Mouse (Mus musculus): ENCODE results near the gene Pitpnm3.
A peak's percentile ranks its signal among the peaks of the same experiment; 100 is the strongest.
"Not testable (repeated sequence)": the region's sequence is repeated elsewhere in the genome, so short reads cannot be mapped to it uniquely, and the experiment has no call there.

The Pitpnm3 gene

DNA sequence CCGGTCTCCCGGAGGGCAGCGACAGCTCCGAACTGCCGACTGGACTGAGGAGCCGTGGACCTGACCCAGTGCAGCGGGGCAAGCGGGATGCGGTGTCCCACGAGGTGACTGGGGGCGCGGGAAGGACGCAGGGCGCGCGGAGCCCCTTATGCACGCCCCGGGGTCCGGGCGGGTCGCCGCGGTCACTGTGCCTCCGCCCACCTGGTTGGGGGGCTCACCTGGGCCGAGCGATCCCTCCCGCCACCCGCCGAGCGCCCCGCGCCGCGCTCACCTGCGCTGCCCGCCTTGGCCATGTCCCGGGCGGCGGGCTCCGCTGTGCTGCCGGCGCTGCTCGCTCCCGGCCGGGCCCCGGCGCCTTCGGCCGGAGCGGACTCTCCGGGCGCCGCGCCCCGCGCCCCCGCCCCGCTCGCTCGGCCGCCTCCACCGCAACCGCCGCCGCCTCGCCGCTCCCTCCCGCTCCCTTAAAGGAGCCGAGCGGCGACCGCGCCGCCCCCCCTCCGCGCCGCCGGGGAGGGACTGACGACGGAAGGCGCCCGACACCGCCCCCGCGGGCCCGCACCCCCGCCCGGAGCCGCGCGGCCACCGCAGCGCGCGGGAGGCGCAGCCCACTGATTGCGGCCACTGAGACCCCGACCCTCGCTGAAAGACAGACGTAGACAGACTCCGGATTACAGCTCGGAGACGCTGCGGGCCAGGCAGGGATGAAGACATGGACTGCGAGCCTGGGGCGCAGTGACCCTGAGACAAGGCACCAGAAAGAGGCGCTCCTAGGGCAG is at the start of gene Pitpnm3:
Gene Pitpnm3, minus strand, starts transcription at position 396 of the 776 bp plus-strand sequence.
- no peaks in the 10 kb centered on the region for H3K36me3 ChIP-seq (ENCODE audit: control insufficient read depth, insufficient read depth, low read length, poor library complexity, severe bottlenecking)
- no peak for DNase-seq (ENCODE audit: low read depth, low spot score)
- H3K27me3 ChIP-seq (ENCODE audit: control insufficient read depth, insufficient read depth, low read length, poor library complexity, severe bottlenecking), result peaks cover 3% of the 10 kb centered on the region; the same call in 1 of the 2 replicates

DNA sequence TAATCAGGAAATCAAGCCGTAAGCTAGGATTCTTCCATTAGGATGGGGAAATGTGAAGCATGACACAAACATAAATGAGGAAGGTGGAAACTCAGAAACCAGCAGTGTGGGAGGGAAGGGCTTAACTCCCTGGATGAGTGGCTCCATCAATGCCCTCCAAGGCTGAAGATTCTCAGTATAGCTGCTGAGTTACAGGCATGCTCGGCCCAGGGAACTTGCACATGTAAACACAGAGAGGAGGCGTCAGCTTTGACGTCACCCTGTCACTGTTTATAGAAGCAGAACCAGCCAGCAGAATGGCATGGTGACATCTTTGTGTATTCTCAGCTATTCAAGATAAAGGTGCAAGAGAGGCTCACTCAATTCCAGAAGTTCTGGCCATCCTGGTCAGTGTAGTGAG is 48.7 kb upstream of the Pitpnm3 start:
- Histone ChIP-seq H3K36me3 (ENCODE audit: control insufficient read depth, insufficient read depth, low read length, poor library complexity, severe bottlenecking) (peaks cover 3% of the 10 kb centered on the region), H3K27me3 (ENCODE audit: control insufficient read depth, insufficient read depth, low read length, poor library complexity, severe bottlenecking) (no peaks in the 10 kb centered on the region)
- DNase-seq (ENCODE audit: low read depth, low spot score), result no peak

DNA sequence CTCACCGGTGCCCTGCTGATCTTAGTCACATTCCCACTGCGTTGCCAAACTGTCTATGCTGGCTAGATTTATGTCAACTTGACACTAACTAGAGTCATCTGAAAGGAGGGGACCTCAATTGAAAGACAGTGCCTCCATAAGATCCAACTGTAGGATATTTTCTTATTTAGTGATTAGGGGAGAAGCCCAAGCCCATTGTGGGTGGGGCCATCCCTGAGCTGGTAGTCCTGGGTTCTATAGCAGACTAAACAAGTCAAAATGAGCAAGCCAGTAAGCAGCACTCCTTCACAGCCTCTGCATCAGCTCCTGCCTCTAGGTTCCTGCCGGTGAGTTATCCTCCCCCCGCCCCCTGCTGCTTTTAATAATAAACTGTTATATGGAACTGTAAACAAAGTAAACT is 45.6 kb upstream of the Pitpnm3 start:
- Histone ChIP-seq H3K36me3 (ENCODE audit: control insufficient read depth, insufficient read depth, low read length, poor library complexity, severe bottlenecking) (peaks cover 7% of the 10 kb centered on the region), H3K27me3 (ENCODE audit: control insufficient read depth, insufficient read depth, low read length, poor library complexity, severe bottlenecking) (no peaks in the 10 kb centered on the region)
- no peak for DNase-seq (ENCODE audit: low read depth, low spot score)

DNA sequence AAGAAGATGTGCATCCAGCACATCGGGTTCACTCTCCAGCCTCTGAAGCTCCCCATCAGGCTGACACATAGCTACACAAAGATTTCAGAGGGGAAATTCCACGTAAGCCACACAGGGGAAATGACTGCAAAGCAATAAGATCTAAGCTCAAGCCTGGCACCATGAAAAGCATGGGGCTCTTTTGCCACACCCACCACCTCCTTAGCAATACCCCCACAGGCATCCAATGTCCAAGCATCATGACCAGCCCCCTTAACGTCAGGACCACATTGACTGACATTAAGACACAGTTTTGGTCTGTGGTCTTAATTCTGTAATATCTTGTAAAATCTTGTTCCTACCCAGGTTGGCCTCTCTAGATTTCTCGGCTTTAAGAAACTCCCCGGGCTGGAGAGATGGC is 45.0 kb upstream of the Pitpnm3 start:
- no peak for DNase-seq (ENCODE audit: low read depth, low spot score)
- Histone ChIP-seq H3K36me3 (ENCODE audit: control insufficient read depth, insufficient read depth, low read length, poor library complexity, severe bottlenecking) (peaks cover 10% of the 10 kb centered on the region), H3K27me3 (ENCODE audit: control insufficient read depth, insufficient read depth, low read length, poor library complexity, severe bottlenecking) (no peaks in the 10 kb centered on the region)

DNA sequence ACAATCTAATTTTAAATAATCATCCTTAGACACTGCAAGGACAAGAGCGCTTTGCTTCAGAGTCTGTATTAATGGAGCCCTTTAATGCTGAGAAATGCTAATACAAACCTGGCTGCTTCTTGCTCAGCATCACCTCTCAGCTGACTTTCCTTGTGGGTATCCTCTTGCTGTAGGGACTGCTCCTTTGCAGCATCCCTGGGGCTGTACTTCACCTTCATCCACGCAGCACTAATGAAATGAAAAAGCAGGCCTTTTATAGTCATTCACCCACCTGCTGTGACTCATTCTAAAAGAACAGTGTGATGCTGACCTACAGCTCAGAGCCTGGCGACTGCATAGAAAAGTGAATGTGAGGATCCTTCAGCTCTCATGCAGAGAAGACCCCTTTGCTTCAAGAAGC is 41.0 kb upstream of the Pitpnm3 start:
- DNase-seq (ENCODE audit: low read depth, low spot score), result no peak
- Histone ChIP-seq H3K36me3 (ENCODE audit: control insufficient read depth, insufficient read depth, low read length, poor library complexity, severe bottlenecking) (peaks cover 12% of the 10 kb centered on the region), H3K27me3 (ENCODE audit: control insufficient read depth, insufficient read depth, low read length, poor library complexity, severe bottlenecking) (no peaks in the 10 kb centered on the region)

DNA sequence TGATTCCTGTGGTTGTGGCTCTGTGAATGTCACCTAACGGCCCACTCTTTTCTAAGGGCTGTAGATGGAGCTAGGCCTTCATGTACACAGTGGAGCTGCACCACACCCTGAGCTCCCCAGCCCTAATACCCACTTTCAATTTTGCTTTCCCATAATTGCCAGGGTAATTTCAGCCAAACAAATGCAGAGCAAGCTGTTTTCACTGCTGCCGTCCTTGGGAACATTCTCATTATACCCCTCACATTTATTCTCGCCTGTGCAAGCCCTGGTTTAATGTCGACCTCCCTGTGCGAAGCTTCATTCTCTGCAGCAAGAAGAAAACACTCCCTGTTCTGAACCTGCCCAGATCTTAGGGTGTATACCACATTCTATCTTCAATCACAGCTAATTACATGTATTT is 40.4 kb upstream of the Pitpnm3 start:
- no peak for DNase-seq (ENCODE audit: low read depth, low spot score)
- no peaks in the 10 kb centered on the region for H3K27me3 ChIP-seq (ENCODE audit: control insufficient read depth, insufficient read depth, low read length, poor library complexity, severe bottlenecking)
- peaks cover 10% of the 10 kb centered on the region for H3K36me3 ChIP-seq (ENCODE audit: control insufficient read depth, insufficient read depth, low read length, poor library complexity, severe bottlenecking)

DNA sequence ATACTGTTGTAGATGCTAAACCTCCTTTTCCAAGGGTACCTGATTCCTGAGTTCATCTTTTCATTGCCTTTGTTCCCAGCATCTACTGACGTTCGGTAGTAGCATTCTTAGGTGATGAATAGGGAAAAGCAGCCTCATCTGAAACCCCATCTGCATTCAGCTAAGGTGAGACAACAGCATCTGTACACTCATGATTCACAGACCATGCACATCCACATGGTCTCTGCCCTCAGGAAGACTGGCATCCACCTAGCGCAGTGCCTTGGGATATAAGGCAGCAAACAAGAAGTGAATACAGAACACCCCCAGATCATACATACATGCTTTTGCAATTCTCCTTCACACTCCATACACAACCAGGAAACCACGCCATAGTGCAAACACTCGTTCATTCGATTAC is 39.1 kb upstream of the Pitpnm3 start:
- Histone ChIP-seq H3K27me3 (ENCODE audit: control insufficient read depth, insufficient read depth, low read length, poor library complexity, severe bottlenecking) (no peaks in the 10 kb centered on the region), H3K36me3 (ENCODE audit: control insufficient read depth, insufficient read depth, low read length, poor library complexity, severe bottlenecking) (peaks cover 9% of the 10 kb centered on the region)
- DNase-seq (ENCODE audit: low read depth, low spot score), result no peak

DNA sequence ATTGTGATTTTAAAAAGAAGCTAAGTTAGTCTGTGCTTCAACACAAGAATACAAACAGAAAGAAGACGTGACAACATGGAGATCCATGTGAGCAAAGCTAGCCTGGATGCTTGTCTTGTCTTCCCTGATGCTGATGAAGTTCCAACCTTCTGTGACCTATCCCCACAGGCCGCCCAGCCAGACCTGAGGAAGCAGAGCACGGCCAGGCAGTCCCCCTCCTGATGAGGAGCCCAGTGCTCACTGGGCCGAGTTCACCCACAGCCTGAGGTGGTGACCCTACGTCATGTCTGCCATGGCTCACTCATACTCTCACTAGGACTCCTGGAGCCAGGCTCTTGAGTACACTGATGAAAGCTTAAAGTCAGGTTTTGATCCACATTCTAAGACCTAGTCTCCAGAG is 37.9 kb upstream of the Pitpnm3 start:
- peaks cover 9% of the 10 kb centered on the region for H3K36me3 ChIP-seq (ENCODE audit: control insufficient read depth, insufficient read depth, low read length, poor library complexity, severe bottlenecking)
- no peak for DNase-seq (ENCODE audit: low read depth, low spot score)
- H3K27me3 ChIP-seq (ENCODE audit: control insufficient read depth, insufficient read depth, low read length, poor library complexity, severe bottlenecking), result no peaks in the 10 kb centered on the region

DNA sequence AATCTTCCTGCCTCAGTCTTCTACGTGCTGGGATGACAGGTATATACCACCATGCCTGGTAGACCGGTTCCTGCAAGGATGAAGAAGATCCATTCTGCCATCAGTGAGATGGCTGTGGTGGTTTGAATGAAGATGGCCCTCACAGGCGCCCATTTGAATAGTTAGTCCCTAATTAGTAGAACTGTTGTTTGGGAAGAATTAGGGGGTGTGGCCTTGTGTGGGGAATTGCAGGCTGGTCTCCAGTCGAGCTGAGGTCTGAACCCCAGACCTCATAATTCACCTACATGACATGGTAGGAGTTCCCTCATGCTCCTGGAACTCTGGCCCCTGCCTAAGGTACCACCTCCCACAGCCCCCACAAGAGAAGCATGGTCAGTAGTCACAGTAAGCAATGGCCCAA is 36.3 kb upstream of the Pitpnm3 start:
- not testable (repeated sequence) for H3K27me3 ChIP-seq (ENCODE audit: control insufficient read depth, insufficient read depth, low read length, poor library complexity, severe bottlenecking); DNase-seq (ENCODE audit: low read depth, low spot score); H3K36me3 ChIP-seq (ENCODE audit: control insufficient read depth, insufficient read depth, low read length, poor library complexity, severe bottlenecking)

DNA sequence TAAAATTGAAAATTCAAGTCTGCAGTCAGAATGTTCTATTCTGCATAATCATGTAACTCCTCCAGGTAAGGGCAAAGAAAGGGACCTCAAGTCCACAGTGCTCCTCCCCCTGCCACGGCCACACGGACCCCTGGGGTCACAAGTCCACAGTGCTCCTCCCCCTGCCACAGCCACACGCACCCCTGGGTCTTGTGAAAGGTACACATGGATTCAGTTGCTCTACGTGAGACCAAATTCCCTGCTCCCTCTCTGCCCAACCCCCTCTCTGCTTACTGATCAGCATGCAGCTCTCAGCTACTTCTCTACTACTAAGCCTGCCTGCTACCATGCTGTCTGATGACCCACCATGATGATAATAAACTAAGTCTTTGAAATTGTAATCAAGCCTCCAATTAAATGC is 34.3 kb upstream of the Pitpnm3 start:
- peaks cover 6% of the 10 kb centered on the region; the same call in 1 of the 2 replicates for H3K36me3 ChIP-seq (ENCODE audit: control insufficient read depth, insufficient read depth, low read length, poor library complexity, severe bottlenecking)
- no peak for DNase-seq (ENCODE audit: low read depth, low spot score)
- no peaks in the 10 kb centered on the region for H3K27me3 ChIP-seq (ENCODE audit: control insufficient read depth, insufficient read depth, low read length, poor library complexity, severe bottlenecking)

DNA sequence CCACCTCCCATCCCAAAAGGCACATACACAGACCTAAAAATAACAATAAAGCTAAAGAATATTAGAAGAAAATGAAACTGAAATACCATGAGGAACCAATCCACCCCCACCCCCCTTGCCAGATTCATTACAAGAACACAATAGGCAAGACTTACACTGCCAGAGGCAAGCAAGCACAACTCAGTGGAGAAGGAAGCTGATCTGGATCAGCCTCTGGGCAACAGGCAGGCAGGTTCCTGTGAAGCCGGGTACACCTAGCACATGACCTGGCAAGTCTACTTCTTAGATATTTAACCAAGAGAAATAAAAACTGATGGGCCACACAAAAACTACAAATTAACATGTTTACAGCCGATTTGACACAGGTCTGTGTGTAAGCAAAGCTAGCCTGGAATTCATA is 27.6 kb upstream of the Pitpnm3 start:
- DNase-seq (ENCODE audit: low read depth, low spot score), result no peak
- Histone ChIP-seq H3K36me3 (ENCODE audit: control insufficient read depth, insufficient read depth, low read length, poor library complexity, severe bottlenecking) (peaks cover 8% of the 10 kb centered on the region), H3K27me3 (ENCODE audit: control insufficient read depth, insufficient read depth, low read length, poor library complexity, severe bottlenecking) (no peaks in the 10 kb centered on the region)

DNA sequence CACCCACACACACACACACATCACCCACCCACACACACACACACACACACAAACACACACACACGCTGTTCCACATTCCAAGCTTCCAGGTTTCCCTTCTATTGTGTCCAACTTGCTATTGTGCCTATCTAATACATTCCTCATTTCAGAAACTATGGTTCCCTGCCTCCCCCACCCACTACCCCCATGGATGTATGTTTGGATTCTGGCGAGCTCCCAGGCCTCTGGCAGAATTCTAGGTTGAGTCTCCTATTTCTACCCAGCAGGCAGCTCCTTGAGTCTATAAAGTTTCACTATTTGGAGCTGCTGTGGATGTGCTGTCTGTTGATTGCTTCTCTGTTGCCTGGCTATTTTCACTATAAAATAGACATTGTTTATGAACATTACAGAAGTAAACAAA is 21.0 kb upstream of the Pitpnm3 start:
- Histone ChIP-seq H3K36me3 (ENCODE audit: control insufficient read depth, insufficient read depth, low read length, poor library complexity, severe bottlenecking) (peaks cover 2% of the 10 kb centered on the region; the same call in 1 of the 2 replicates), H3K27me3 (ENCODE audit: control insufficient read depth, insufficient read depth, low read length, poor library complexity, severe bottlenecking) (no peaks in the 10 kb centered on the region)
- no peak for DNase-seq (ENCODE audit: low read depth, low spot score)

DNA sequence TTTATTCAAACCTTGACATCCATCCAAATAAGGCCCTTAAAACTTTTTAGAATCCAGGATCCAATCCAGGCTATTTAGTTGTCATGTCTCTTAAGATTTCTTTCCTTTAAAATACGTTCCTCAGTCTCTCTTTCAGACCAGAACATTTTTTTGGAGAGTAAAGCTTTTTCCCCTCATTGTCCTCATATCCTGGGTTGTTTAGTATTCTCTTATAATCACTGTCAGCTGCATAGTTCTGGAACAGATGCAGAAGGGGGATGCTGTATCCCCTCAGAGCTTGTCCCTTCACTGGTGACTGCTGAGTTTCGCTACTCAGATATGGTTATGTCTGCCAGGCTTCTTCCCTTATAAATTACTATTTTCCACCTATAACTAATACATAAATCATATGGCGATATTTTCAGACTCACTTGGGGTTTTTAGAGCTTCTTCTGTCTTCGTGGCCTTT is 20.4 kb upstream of the Pitpnm3 start:
- Histone ChIP-seq H3K27me3 (ENCODE audit: control insufficient read depth, insufficient read depth, low read length, poor library complexity, severe bottlenecking) (no peaks in the 10 kb centered on the region), H3K36me3 (ENCODE audit: control insufficient read depth, insufficient read depth, low read length, poor library complexity, severe bottlenecking) (peaks cover 2% of the 10 kb centered on the region; the same call in 1 of the 2 replicates)
- no peak for DNase-seq (ENCODE audit: low read depth, low spot score)

DNA sequence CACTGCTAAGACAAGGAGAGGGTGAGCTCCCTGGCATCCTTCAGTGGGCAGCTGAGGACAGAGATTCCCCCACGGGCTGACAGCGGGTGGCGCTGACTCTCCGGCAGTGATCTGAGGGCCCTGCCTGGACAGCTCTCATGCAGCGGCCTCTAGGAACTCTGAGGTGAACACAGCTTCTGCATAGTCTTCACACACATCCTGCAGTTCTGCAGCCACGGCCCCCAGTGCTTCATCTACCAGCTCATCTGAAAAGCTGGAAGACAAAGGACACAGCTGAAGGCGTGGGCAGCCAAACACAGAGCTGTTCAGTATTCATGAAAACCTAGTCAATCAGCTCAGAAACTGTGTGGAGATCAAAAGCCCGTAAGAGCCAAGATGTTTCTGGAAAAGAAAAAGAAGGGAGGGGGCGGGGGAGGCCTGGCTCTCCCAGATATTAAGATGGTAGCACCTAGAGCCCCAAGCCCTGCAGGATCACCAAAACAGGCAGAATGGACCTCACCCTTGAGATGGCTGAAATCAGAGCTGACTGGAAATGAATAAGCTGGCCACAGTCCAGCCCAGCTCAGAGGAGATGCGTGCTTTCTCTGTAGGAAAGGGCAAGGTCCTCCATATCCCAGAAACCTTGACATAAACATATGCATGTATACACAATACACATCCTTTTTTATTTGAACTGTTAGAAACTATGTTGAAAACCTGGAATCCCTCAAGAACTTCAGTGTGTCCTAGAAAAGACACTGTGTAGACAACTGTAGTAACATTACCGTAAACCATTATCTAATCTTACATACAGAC is 19.8 kb upstream of the Pitpnm3 start:
- DNase-seq (ENCODE audit: low read depth, low spot score), result no peak

DNA sequence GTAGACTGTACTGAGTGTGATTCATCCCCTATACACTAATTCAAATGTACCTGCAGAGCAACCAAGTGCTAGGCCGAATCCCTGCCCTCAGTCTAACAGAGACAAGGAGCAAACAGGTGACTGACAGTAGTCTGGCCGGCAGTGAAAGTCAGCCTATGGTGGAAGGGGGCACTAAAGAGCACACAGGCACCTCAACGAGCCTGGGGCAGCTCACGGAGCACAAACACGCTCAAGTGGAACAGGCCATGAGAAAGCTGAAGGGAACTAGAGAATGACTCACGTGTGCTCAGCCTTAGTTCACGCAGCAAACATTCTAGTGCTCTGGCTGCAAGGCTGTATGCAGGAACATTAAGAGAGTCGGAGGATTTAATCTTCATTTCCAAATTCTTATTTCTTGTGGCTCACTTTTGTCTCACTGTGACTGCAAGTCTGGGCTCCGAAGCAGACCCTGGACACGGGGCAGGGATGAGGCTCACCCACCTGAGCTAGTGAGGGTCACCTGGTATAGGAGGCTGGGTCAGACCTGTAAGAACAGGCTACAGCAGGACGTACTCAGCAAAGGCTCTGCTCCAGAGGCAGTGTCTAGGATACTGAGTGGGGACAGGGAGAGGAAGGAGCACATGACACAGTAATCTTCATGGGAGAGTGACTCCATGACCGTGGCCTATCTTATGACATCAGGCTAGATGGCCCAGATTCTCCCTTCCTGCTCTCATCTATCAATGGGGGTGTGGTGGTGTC is 17.7 kb upstream of the Pitpnm3 start:
- peak; percentile 21 for DNase-seq (ENCODE audit: low read depth, low spot score)
- Histone ChIP-seq H3K36me3 (ENCODE audit: control insufficient read depth, insufficient read depth, low read length, poor library complexity, severe bottlenecking) (peaks cover 2% of the 10 kb centered on the region; the same call in 1 of the 2 replicates), H3K27me3 (ENCODE audit: control insufficient read depth, insufficient read depth, low read length, poor library complexity, severe bottlenecking) (no peaks in the 10 kb centered on the region)

More for the DNA sequence above, 19.8 kb upstream of the Pitpnm3 start:
- peaks cover 2% of the 10 kb centered on the region; the same call in 1 of the 2 replicates for H3K36me3 ChIP-seq (ENCODE audit: control insufficient read depth, insufficient read depth, low read length, poor library complexity, severe bottlenecking)
- H3K27me3 ChIP-seq (ENCODE audit: control insufficient read depth, insufficient read depth, low read length, poor library complexity, severe bottlenecking), result no peaks in the 10 kb centered on the region
